Mouse (Mus musculus): Measurements from ENCODE around the gene Myh1. TPM values are rescaled to one million over a fixed set of nuclear protein-coding genes. Genes with fewer than 3 reads are reported as not detected.

Myh1 gene
- polyA plus RNA-seq, 1 experiment from 2014 or later, result not detected

- Histone ChIP-seq H3K9me3 (no peaks in the 10 kb centered on the region), H3K36me3 (replicated peaks) (no peaks in the 10 kb centered on the region), H3K27ac (no peak overlapping the region), H3K4me3 (no peak overlapping the region), H3K4me1 (no peaks in the 10 kb centered on the region), H3K27me3 (ENCODE audit: poor library complexity, severe bottlenecking) (no peaks in the 10 kb centered on the region)
- WGBS, result 77% methylated on average over 5 of the region's 5 CpGs
- DNase-seq (ENCODE audit: extremely low spot score, low spot score), result no peak
Measured at GRCm38 (mm10) chr11:67176376-67176775, 23.5 kb upstream of the Myh1 start.

DNA sequence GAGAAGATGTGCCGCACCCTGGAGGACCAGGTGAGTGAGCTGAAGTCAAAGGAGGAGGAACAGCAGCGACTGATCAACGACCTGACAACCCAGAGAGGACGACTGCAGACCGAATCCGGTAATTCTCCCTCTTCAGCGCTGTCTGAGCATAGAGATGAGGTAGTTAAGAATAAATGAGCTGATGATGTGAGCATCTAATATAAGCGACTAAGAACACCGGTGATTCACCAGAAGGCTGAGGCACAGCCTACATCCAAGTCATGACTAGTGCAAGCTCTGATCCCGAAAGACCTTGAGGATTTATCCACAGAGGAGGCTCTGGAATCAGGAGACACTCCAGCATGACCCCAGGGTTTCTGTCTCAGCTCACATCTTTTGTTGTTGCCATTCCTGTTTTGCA is 9.5 kb upstream of the Myh1 start:
- no peak for DNase-seq (ENCODE audit: extremely low spot score, low spot score)
- H3K9me3 ChIP-seq, result no peaks in the 10 kb centered on the region
- 87% methylated on average over 10 of the region's 10 CpGs for WGBS

GRCm38 (mm10) chr11:67190814-67191213 is 9.0 kb upstream of the Myh1 start:
- Histone ChIP-seq H3K9me3 (no peaks in the 10 kb centered on the region), H3K27ac (no peak overlapping the region), H3K27me3 (ENCODE audit: poor library complexity, severe bottlenecking) (no peaks in the 10 kb centered on the region), H3K4me1 (no peaks in the 10 kb centered on the region), H3K36me3 (replicated peaks) (no peaks in the 10 kb centered on the region), H3K4me3 (no peak overlapping the region)
- 90% methylated on average over 2 of the region's 2 CpGs for WGBS
- no peak for DNase-seq (ENCODE audit: extremely low spot score, low spot score)

More for the DNA sequence above, 9.5 kb upstream of the Myh1 start:
- Histone ChIP-seq H3K36me3 (replicated peaks) (no peaks in the 10 kb centered on the region), H3K27ac (no peak overlapping the region), H3K4me3 (no peak overlapping the region), H3K4me1 (no peaks in the 10 kb centered on the region), H3K27me3 (ENCODE audit: poor library complexity, severe bottlenecking) (no peaks in the 10 kb centered on the region)

- no peak overlapping the region for H3K4me3 ChIP-seq
- H3K36me3 ChIP-seq (replicated peaks), result no peaks in the 10 kb centered on the region
- no peaks in the 10 kb centered on the region for H3K27me3 ChIP-seq (ENCODE audit: poor library complexity, severe bottlenecking)
- WGBS, result 91% methylated on average over 14 of the region's 14 CpGs
- no peaks in the 10 kb centered on the region for H3K9me3 ChIP-seq
- no peak overlapping the region for H3K27ac ChIP-seq
- H3K4me1 ChIP-seq, result no peaks in the 10 kb centered on the region
- no peak for DNase-seq (ENCODE audit: extremely low spot score, low spot score)
Measured at GRCm38 (mm10) chr11:67191496-67191895, 8.4 kb upstream of the Myh1 start.

GRCm38 (mm10) chr11:67199321-67199720 is 531 bp upstream of the Myh1 start:
- 61% methylated on average over 1 of the region's 1 CpGs for WGBS
- H3K27me3 ChIP-seq (ENCODE audit: poor library complexity, severe bottlenecking), result no peaks in the 10 kb centered on the region

DNA sequence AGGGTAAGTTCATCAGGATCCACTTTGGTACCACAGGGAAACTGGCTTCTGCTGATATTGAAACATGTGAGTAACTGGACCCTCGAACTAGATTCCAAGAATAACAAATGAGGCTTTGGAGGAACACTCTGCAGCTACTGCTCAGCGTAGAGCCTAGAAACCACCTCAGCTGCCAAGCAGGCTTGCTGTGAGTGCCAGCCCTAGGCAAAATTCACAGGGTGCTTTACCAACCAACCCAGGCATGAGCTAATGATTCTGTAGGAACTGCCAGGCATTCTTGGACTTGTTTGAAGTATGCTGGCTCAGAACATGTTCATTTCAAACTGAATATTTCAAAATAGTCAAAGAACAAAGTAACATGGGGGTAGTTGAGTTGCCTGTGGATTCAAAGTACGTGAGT is 4.9 kb downstream of the Myh1 start:
- Histone ChIP-seq H3K9me3 (no peaks in the 10 kb centered on the region), H3K27ac (no peak overlapping the region), H3K4me3 (no peak overlapping the region), H3K4me1 (no peaks in the 10 kb centered on the region), H3K36me3 (replicated peaks) (no peaks in the 10 kb centered on the region), H3K27me3 (ENCODE audit: poor library complexity, severe bottlenecking) (no peaks in the 10 kb centered on the region)
- no peak for DNase-seq (ENCODE audit: extremely low spot score, low spot score)
- WGBS, result 86% methylated on average over 3 of the region's 3 CpGs

More at GRCm38 (mm10) chr11:67199321-67199720, 531 bp upstream of the Myh1 start:
- Histone ChIP-seq H3K9me3 (no peaks in the 10 kb centered on the region), H3K36me3 (replicated peaks) (no peaks in the 10 kb centered on the region), H3K4me1 (no peaks in the 10 kb centered on the region), H3K27ac (no peak overlapping the region), H3K4me3 (no peak overlapping the region)
- DNase-seq (ENCODE audit: extremely low spot score, low spot score), result no peak

- DNase-seq (ENCODE audit: extremely low spot score, low spot score), result no peak
- Histone ChIP-seq H3K9me3 (no peaks in the 10 kb centered on the region), H3K36me3 (replicated peaks) (no peaks in the 10 kb centered on the region), H3K4me1 (no peaks in the 10 kb centered on the region), H3K27ac (no peak overlapping the region), H3K4me3 (no peak overlapping the region), H3K27me3 (ENCODE audit: poor library complexity, severe bottlenecking) (no peaks in the 10 kb centered on the region)
- WGBS, result 94% methylated on average over 8 of the region's 8 CpGs
Measured at GRCm38 (mm10) chr11:67221803-67222202, 22.0 kb downstream of the Myh1 start.

DNA sequence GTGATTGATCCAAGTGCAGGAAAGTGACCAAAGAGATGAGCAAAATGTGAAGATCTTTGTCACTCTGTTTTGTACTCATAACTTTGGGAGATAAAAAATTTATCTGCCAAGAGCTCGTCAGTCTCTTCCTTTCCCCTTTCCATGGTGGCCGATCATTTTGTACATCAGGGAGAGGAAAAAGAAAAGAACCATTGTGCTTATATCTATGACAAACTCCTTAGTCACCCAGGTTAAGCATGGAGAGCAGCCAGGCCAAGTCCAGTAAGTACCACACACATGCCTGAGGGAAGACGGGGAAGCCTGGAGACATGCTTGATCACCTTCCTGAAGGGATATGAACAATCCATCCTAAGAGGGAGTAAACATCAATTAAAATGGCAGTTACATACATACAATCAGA is 24.6 kb downstream of the Myh1 start:
- no peaks in the 10 kb centered on the region for H3K36me3 ChIP-seq (replicated peaks)
- no peak for DNase-seq (ENCODE audit: extremely low spot score, low spot score)
- no peak overlapping the region for H3K27ac ChIP-seq
- H3K4me3 ChIP-seq, result no peak overlapping the region
- WGBS, result 93% methylated on average over 3 of the region's 3 CpGs
- H3K27me3 ChIP-seq (ENCODE audit: poor library complexity, severe bottlenecking), result no peaks in the 10 kb centered on the region
- H3K9me3 ChIP-seq, result no peaks in the 10 kb centered on the region
- H3K4me1 ChIP-seq, result no peaks in the 10 kb centered on the region

GRCm38 (mm10) chr11:67228731-67229130 is 28.9 kb downstream of the Myh1 start:
- H3K4me3 ChIP-seq, result no peak overlapping the region
- no peak overlapping the region for H3K27ac ChIP-seq
- WGBS, result 91% methylated on average over 3 of the region's 3 CpGs
- H3K27me3 ChIP-seq (ENCODE audit: poor library complexity, severe bottlenecking), result no peaks in the 10 kb centered on the region
- DNase-seq (ENCODE audit: extremely low spot score, low spot score), result no peak
- H3K4me1 ChIP-seq, result no peaks in the 10 kb centered on the region
- H3K36me3 ChIP-seq (replicated peaks), result no peaks in the 10 kb centered on the region
- no peaks in the 10 kb centered on the region for H3K9me3 ChIP-seq

- DNase-seq (ENCODE audit: extremely low spot score, low spot score), result no peak
- Histone ChIP-seq H3K27ac (no peak overlapping the region), H3K27me3 (ENCODE audit: poor library complexity, severe bottlenecking) (no peaks in the 10 kb centered on the region), H3K9me3 (no peaks in the 10 kb centered on the region), H3K36me3 (replicated peaks) (no peaks in the 10 kb centered on the region), H3K4me1 (no peaks in the 10 kb centered on the region), H3K4me3 (no peak overlapping the region)
- WGBS, result 95% methylated on average over 5 of the region's 5 CpGs
Measured at GRCm38 (mm10) chr11:67229166-67229565, 29.3 kb downstream of the Myh1 start.

DNA sequence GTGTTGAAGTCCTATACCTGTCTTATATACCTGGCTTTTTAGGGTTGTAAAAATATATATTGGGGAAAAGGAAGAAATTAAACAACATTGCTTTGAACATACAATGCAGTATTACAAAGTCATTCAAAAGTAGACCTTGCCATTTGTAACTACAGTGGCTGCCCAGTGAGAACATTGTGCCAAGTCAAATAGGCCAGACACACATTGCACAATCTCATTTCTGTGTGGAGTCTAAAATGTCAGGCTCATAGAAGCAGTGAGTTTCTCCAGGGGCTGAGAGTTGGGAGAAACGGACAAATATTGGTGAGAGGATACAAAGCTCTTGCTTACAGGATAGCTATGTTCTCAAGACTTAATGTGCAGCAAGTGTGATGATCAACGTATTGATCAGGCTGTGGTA is 30.1 kb downstream of the Myh1 start:
- DNase-seq (ENCODE audit: extremely low spot score, low spot score), result no peak
- WGBS, result 83% methylated on average over 2 of the region's 2 CpGs
- Histone ChIP-seq H3K27me3 (ENCODE audit: poor library complexity, severe bottlenecking) (no peaks in the 10 kb centered on the region), H3K36me3 (replicated peaks) (no peaks in the 10 kb centered on the region), H3K4me1 (no peaks in the 10 kb centered on the region), H3K27ac (no peak overlapping the region), H3K9me3 (no peaks in the 10 kb centered on the region), H3K4me3 (no peak overlapping the region)

- WGBS, result 69% methylated on average over 5 of the region's 5 CpGs
- no peak overlapping the region for H3K27ac ChIP-seq
- no peaks in the 10 kb centered on the region for H3K9me3 ChIP-seq
- no peak overlapping the region for H3K4me3 ChIP-seq
- peak; percentile 20 for DNase-seq (ENCODE audit: extremely low spot score, low spot score)
- no peaks in the 10 kb centered on the region for H3K4me1 ChIP-seq
- H3K27me3 ChIP-seq (ENCODE audit: poor library complexity, severe bottlenecking), result no peaks in the 10 kb centered on the region
- no peaks in the 10 kb centered on the region for H3K36me3 ChIP-seq (replicated peaks)
Measured at GRCm38 (mm10) chr11:67235639-67236358, 35.9 kb downstream of the Myh1 start.

DNA sequence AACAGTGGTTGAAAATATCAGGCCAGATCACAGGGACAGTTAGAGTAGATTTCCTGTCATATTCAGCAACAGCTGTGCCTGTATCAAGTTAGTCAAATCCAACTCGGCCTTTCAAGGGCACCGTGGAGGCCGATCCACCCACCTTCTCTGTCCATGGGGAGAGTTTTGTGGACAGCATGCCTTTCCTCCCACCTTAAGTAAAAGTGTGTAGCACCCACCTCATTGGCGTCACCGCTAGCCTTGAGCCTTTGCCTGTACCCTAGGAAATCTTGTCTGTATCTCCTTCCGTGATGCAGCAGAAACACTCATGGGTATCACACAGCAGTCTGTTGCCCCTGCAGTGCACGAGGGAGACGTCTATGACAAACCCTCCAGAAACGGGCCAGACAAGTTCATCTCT is 36.9 kb downstream of the Myh1 start:
- no peaks in the 10 kb centered on the region for H3K36me3 ChIP-seq (replicated peaks)
- 88% methylated on average over 9 of the region's 9 CpGs for WGBS
- no peak overlapping the region for H3K27ac ChIP-seq
- DNase-seq (ENCODE audit: extremely low spot score, low spot score), result no peak
- H3K27me3 ChIP-seq (ENCODE audit: poor library complexity, severe bottlenecking), result no peaks in the 10 kb centered on the region
- H3K9me3 ChIP-seq, result no peaks in the 10 kb centered on the region
- no peaks in the 10 kb centered on the region for H3K4me1 ChIP-seq
- no peak overlapping the region for H3K4me3 ChIP-seq
